Mouse (Mus musculus): ENCODE data around the gene Hip1r. TPM values are rescaled to one million over a fixed set of nuclear protein-coding genes. Genes with fewer than 3 reads are reported as not detected.
"Not testable (repeated sequence)": the region's sequence is repeated elsewhere in the genome, so short reads cannot be mapped to it uniquely, and the experiment has no call there.

Hip1r gene
- total RNA-seq, 2 experiments from 2014 or later, result 5.6 to 14.3 TPM

GRCm38 (mm10) chr5:124036836-124037235 is 63.4 kb downstream of the Hip1r start:
- intact Hi-C loops (cut with DNase I), result no loop called here
- no peak for TF ChIP-seq CTCF (IDR thresholded peaks at IDR 0.05)
- H3K27ac ChIP-seq, result no peak overlapping the region
- no peak for DNase-seq
- H3K4me3 ChIP-seq, result no peak overlapping the region

- intact Hi-C loops (cut with DNase I), result no loop called here
- no peak for TF ChIP-seq CTCF (IDR thresholded peaks at IDR 0.05)
- H3K4me3 ChIP-seq, result no peak overlapping the region
- H3K27ac ChIP-seq, result no peak overlapping the region
- DNase-seq, result no peak
These were observed 66.2 kb downstream of the Hip1r start for GRCm38 (mm10) chr5:124039602-124040001.

- DNase-seq, result no peak
- Histone ChIP-seq H3K27ac (no peak overlapping the region), H3K4me3 (no peak overlapping the region)
- intact Hi-C loops (cut with DNase I), result no loop called here
- no peak for TF ChIP-seq CTCF (IDR thresholded peaks at IDR 0.05)
These were observed 67.7 kb downstream of the Hip1r start for GRCm38 (mm10) chr5:124041097-124041496.

GRCm38 (mm10) chr5:124043212-124043978 is 70.0 kb downstream of the Hip1r start:
- peak overlapping the region; percentile 72 for H3K27ac ChIP-seq
- intact Hi-C loops (cut with DNase I), result no loop called here
- TF ChIP-seq CTCF (IDR thresholded peaks at IDR 0.05), result no peak
- no peak overlapping the region for H3K4me3 ChIP-seq
- DNase-seq, result peak; percentile 57

GRCm38 (mm10) chr5:124043999-124044398 is 70.6 kb downstream of the Hip1r start:
- TF ChIP-seq CTCF (IDR thresholded peaks at IDR 0.05), result no peak
- intact Hi-C loops (cut with DNase I), result no loop called here
- H3K27ac ChIP-seq, result peak overlapping the region; percentile 72
- no peak overlapping the region for H3K4me3 ChIP-seq
- no peak for DNase-seq

GRCm38 (mm10) chr5:124045453-124046010 is 72.1 kb downstream of the Hip1r start:
- DNase-seq, result no peak
- H3K27ac ChIP-seq, result no peak overlapping the region
- H3K4me3 ChIP-seq, result no peak overlapping the region
- intact Hi-C loops (cut with DNase I), result no loop called here
- TF ChIP-seq CTCF (IDR thresholded peaks at IDR 0.05), result no peak

- TF ChIP-seq CTCF (IDR thresholded peaks at IDR 0.05), result no peak
- intact Hi-C loops (cut with DNase I), result no loop called here
- no peak overlapping the region for H3K27ac ChIP-seq
- DNase-seq, result no peak
- H3K4me3 ChIP-seq, result no peak overlapping the region
These were observed 73.4 kb downstream of the Hip1r start for GRCm38 (mm10) chr5:124046741-124047401.

GRCm38 (mm10) chr5:124049249-124050045 is 76.0 kb downstream of the Hip1r start:
- intact Hi-C loops (cut with DNase I), result loop anchor here (5.0 kb wide), 1 partner anchor 32 kb away; no protein-coding TSS in a partner anchor
- peak overlapping the region; percentile 92 for H3K27ac ChIP-seq
- DNase-seq, result peak; percentile 67
- no peak for TF ChIP-seq CTCF (IDR thresholded peaks at IDR 0.05)
- H3K4me3 ChIP-seq, result peak overlapping the region; percentile 57

GRCm38 (mm10) chr5:124050095-124051050 is 76.9 kb downstream of the Hip1r start:
- H3K4me3 ChIP-seq, result peak overlapping the region; percentile 57
- intact Hi-C loops (cut with DNase I), result loop anchor here (5.0 kb wide), 1 partner anchor 33 kb away; no protein-coding TSS in a partner anchor
- TF ChIP-seq CTCF (IDR thresholded peaks at IDR 0.05), result no peak; the same call in 1 of the 2 replicates
- DNase-seq, result no peak
- peak overlapping the region; percentile 92 for H3K27ac ChIP-seq

GRCm38 (mm10) chr5:124051899-124052491 is 78.6 kb downstream of the Hip1r start:
- peak overlapping the region; percentile 59; the same call in 1 of the 2 replicates for H3K27ac ChIP-seq
- intact Hi-C loops (cut with DNase I), result loop anchor here (5.0 kb wide), 1 partner anchor 35 kb away; no protein-coding TSS in a partner anchor
- H3K4me3 ChIP-seq, result no peak overlapping the region
- DNase-seq, result no peak
- TF ChIP-seq CTCF (IDR thresholded peaks at IDR 0.05), result no peak

GRCm38 (mm10) chr5:124052641-124053040 is 79.2 kb downstream of the Hip1r start:
- not testable (repeated sequence) for H3K4me3 ChIP-seq, DNase-seq
- intact Hi-C loops (cut with DNase I), result loop anchor here (5.0 kb wide), 1 partner anchor 35 kb away; no protein-coding TSS in a partner anchor
- 0 out of 2 replicates have a peak overlapping the region, but pooled peaks have one; percentile 31 for H3K27ac ChIP-seq

Small RNAs within 50 kb of the gene (microRNA-seq; reads per million reads assigned to microRNA genes)
- not detected for gene Mir7032

Other genes starting within 250 kb of the Hip1r start
- 10 to 100 TPM; 39.4 to 41.2 TPM for gene Rsrc2, start 224.2 kb upstream of the Hip1r start, total RNA-seq (2021)
- gene Kntc1, start 223.9 kb upstream of the Hip1r start, total RNA-seq (2021), result not detected
- gene Hcar2, start 108.1 kb upstream of the Hip1r start, total RNA-seq (2021), result not detected
- under 1 TPM; 0.08 to 0.17 TPM for gene Hcar1, start 93.6 kb upstream of the Hip1r start, total RNA-seq (2021)
- gene Denr, start 66.5 kb upstream of the Hip1r start, total RNA-seq (2021), result 10 to 100 TPM; 40.1 to 49.3 TPM
- 1 to 10 TPM in 1 of 2 experiments, under 1 TPM in 1; 0.89 to 1.1 TPM for gene Gm43518, start 46.2 kb upstream of the Hip1r start, total RNA-seq (2021)
- gene Ccdc62, start 42.9 kb upstream of the Hip1r start, total RNA-seq (2021), result under 1 TPM; 0.66 to 0.73 TPM
- 1 to 10 TPM; 4.1 to 6.2 TPM for gene Vps37b, start 58.6 kb downstream of the Hip1r start, total RNA-seq (2021)
- gene Abcb9, start 122.2 kb downstream of the Hip1r start, total RNA-seq (2021), result 10 to 100 TPM in 1 of 2 experiments, 1 to 10 TPM in 1; 7.1 to 11.9 TPM
- gene Ogfod2, start 138.7 kb downstream of the Hip1r start, total RNA-seq (2021), result 10 to 100 TPM; 11.7 to 12.2 TPM
- gene Arl6ip4, start 142.5 kb downstream of the Hip1r start, total RNA-seq (2021), result 10 to 100 TPM; 38.3 to 41.2 TPM

Measured in gastrocnemius, adult 2 months (tissue).